Mouse (Mus musculus) layer of hippocampus, postnatal 14 days (tissue): Measurements from ENCODE around the gene Hoxc5. TPM values are rescaled to one million over a fixed set of nuclear protein-coding genes. Genes with fewer than 3 reads are reported as not detected.
A peak's percentile ranks its signal among the peaks of the same experiment; 100 is the strongest.

ENCODE experiments used
- DNase-seq, 2 experiments: peaks; one replicate each; pipeline ENCODE4 v3.0.0; 2021 to 2022; ENCODE audit warnings: low spot score in 2 of 2, mixed read lengths in 1 of 2
- total RNA-seq, 2 experiments: library from RNA; stranded (reverse); gene quantifications; 2 replicates each; pipeline ENCODE4 v1.2.3; 2021

The Hoxc5 gene
- total RNA-seq, 2 experiments from 2014 or later, result not detected

GRCm38 (mm10) chr15:102945185-102946077 lies 21.8 kb upstream of the Hoxc5 start:
- no peak for DNase-seq

GRCm38 (mm10) chr15:102947276-102947675 lies 20.0 kb upstream of the Hoxc5 start:
- DNase-seq, result no peak

GRCm38 (mm10) chr15:102948842-102949241 lies 18.4 kb upstream of the Hoxc5 start:
- DNase-seq, result no peak

GRCm38 (mm10) chr15:102949696-102950095 lies 17.5 kb upstream of the Hoxc5 start:
- DNase-seq, result no peak

- no peak for DNase-seq
Observed at GRCm38 (mm10) chr15:102950877-102951276, 16.4 kb upstream of the Hoxc5 start.

- no peak for DNase-seq
Observed at GRCm38 (mm10) chr15:102953561-102953960, 13.7 kb upstream of the Hoxc5 start.

- DNase-seq, result no peak
Observed at GRCm38 (mm10) chr15:102954192-102955006, 12.8 kb upstream of the Hoxc5 start, which contains the start of gene Hoxc11. Gene Hoxc11, plus strand, starts transcription at chr15:102954427.

GRCm38 (mm10) chr15:102955007-102955382 lies 12.2 kb upstream of the Hoxc5 start:
- DNase-seq, result no peak

- DNase-seq, result no peak
Observed at GRCm38 (mm10) chr15:102955833-102956640, 11.2 kb upstream of the Hoxc5 start.

- no peak for DNase-seq
Observed at GRCm38 (mm10) chr15:102956906-102957305, 10.3 kb upstream of the Hoxc5 start.

GRCm38 (mm10) chr15:102959663-102960191 lies 7.5 kb upstream of the Hoxc5 start:
- no peak for DNase-seq

- DNase-seq, result no peak
Observed at GRCm38 (mm10) chr15:102961728-102962127, 5.5 kb upstream of the Hoxc5 start.

GRCm38 (mm10) chr15:102962492-102962891 lies 4.8 kb upstream of the Hoxc5 start:
- no peak for DNase-seq

GRCm38 (mm10) chr15:102963259-102963658 lies 4.0 kb upstream of the Hoxc5 start:
- DNase-seq, result no peak

GRCm38 (mm10) chr15:102963671-102964640 lies 3.3 kb upstream of the Hoxc5 start:
- DNase-seq, result no peak

- no peak for DNase-seq
Observed at GRCm38 (mm10) chr15:102965003-102965891, 2.0 kb upstream of the Hoxc5 start.

- DNase-seq, result peak in 1 of 2 experiments; percentile 25
Observed at GRCm38 (mm10) chr15:102965892-102966775, 1.1 kb upstream of the Hoxc5 start.
